Mouse (Mus musculus) T-helper 2 cell (primary cell): ENCODE results near the gene Nisch.

ENCODE experiments used
- in situ Hi-C: fragments of 300-600 bp; cut with MboI, MseI; formaldehyde crosslinking; loops from one replicate; pipeline ENCODE4 v1.15.1; 2025; ENCODE audit warnings: high pct_unique_total_duplicates

Nisch gene

GRCm38 (mm10) chr14:31194441-31194840, 22.3 kb downstream of the Nisch start:
- in situ Hi-C loops, result loop anchor here (5.0 kb wide), 1 partner anchor 92 kb away; no protein-coding TSS in a partner anchor

DNA sequence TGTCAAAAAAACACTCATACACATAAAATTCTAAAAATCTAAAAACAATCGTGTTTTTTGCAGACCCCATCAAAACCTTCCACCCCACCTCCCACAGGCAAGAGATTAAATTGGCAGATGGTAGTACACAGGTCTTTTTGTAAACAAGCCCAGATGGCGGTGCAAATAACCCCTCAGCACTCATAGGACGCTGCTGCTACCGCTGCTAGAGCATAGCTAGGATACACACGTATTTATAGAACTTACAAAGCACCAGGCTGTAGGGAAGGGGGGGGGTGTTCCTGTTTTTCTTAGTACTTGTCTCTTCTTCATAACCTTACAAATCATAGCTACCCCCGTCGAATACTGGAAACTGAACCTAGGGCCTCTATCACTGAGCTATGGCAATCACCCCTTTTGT, 23.0 kb downstream of the Nisch start:
- in situ Hi-C loops, result loop anchor here (5.0 kb wide), 1 partner anchor 91 kb away; no protein-coding TSS in a partner anchor

DNA sequence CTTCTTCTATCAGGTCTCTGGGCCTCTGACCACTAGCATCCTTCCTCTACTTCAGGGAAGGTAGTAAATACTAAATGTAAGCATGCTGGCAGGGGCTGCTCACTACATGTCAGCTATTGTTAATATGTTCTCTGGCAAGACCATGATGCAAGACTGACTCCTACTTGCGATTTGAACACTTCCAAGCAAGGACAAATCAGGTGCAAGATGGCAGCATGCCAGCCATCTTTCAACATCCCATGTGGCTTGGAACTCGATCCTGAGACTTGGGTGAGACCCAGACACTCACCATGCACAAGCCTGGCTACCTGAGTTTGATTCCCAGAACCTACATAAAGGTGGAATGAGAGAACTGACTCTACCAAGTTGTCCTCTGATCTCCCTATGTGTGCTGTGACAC, 24.8 kb downstream of the Nisch start:
- in situ Hi-C loops, result loop anchor here (5.0 kb wide), 1 partner anchor 90 kb away; no protein-coding TSS in a partner anchor

GRCm38 (mm10) chr14:31189348-31189747, 27.4 kb downstream of the Nisch start:
- in situ Hi-C loops, result no loop called here

- in situ Hi-C loops, result no loop called here
Observed at GRCm38 (mm10) chr14:31188771-31189181, 28.0 kb downstream of the Nisch start.

- in situ Hi-C loops, result no loop called here
Observed at GRCm38 (mm10) chr14:31186656-31187055, 30.1 kb downstream of the Nisch start.

- in situ Hi-C loops, result no loop called here
Observed at GRCm38 (mm10) chr14:31184195-31184594, 32.6 kb downstream of the Nisch start.

DNA sequence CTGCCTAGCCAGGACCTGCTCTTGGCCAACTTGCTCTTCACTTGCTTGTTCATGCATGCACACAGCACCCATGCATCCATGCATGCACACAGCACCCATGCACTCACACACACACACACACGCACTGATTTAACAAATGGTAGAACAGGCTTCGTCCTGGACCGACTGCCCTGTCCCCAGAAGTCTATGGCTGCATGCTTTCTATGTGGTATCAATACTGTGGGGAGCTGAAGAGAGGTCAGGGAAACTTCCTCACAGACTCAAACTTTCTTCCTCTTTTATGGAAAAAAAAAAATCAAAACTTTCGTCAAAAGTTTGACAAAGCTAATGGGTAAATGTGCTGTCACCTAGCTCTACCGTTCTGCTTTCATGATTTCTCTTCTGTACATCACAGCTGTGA, 33.2 kb downstream of the Nisch start:
- in situ Hi-C loops, result no loop called here

GRCm38 (mm10) chr14:31182786-31183290, 33.9 kb downstream of the Nisch start:
- in situ Hi-C loops, result no loop called here

DNA sequence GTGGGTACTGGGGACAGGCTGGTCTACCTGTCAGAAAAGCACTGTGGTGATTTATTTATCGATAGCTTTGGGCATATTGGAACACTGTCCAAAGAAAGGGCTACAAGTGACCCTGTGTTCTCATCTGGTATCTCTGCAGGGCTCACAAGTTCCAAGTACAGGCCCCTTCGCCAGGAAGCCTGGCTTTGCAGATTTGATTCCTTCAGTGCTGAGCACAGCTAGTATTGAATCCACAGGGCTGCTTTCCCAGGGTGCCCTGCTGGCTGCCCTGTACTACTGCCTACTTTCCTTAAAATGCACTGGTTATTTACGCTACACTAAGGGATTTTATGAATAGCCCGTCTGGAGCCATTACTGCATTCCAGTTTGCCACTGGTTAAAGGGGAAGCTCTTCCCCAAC, 35.2 kb downstream of the Nisch start:
- in situ Hi-C loops, result no loop called here

- in situ Hi-C loops, result loop anchor here (10.0 kb wide), 1 partner anchor 105 kb away; no protein-coding TSS in a partner anchor
Observed at GRCm38 (mm10) chr14:31179677-31180365, 36.9 kb downstream of the Nisch start.

- in situ Hi-C loops, result loop anchor here (10.0 kb wide), 1 partner anchor 103 kb away; no protein-coding TSS in a partner anchor
Observed at GRCm38 (mm10) chr14:31177715-31178114, 39.0 kb downstream of the Nisch start.

DNA sequence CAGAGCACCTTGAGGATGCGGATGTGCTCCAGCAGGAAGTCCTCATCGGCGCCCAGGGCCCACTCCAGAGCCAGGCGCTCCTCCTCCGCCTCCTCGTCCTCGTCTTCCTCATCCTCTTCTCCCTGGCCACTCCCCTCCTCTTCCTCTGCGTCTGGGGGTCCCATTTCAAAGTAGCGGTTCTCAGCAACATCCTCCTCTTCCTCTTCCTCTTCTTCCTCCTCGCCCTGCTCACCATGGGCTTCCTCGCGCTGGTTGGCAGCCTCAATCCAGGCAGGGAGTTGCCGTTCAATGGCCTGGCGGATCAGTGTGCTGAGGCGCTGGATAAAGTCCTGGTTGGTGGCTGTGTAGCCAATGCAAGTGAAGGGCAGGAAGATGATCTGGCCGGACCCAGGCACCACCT, 39.5 kb downstream of the Nisch start:
- in situ Hi-C loops, result loop anchor here (10.0 kb wide), 1 partner anchor 102 kb away; no protein-coding TSS in a partner anchor

- in situ Hi-C loops, result loop anchor here (10.0 kb wide), 1 partner anchor 99 kb away; no protein-coding TSS in a partner anchor
Observed at GRCm38 (mm10) chr14:31173537-31173936, 43.2 kb downstream of the Nisch start.

DNA sequence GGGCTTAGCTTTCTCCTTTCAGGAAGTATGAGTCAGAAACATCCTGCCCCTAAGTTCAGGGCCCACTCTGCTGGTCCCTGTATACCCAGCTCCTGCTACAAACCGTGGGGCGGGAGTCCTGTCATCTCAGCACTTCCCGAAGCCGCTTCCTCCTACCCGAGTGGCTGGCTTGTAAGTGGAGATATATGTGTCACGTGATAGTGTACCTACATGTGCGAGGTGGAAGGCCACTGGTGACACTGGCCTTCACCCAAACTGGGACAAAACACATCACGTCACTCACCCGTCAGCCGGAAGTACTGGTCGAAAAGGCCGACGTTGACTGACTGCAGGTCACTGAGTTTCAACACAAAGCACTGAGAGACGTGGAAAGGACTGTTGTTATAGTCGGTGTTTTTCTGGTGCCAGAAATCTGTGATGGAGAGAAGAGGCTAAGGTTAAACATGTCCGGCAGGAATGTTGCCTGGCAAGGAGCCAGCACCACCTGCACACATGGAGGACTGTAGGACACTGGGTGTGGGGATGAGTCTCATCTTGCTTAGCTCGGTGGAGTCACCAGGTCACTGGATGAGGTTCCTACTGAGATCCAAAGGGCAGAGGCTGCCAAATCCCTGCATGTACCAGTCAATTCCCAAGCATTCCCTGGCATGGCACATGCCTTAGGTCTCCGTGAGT, 43.8 kb downstream of the Nisch start:
- in situ Hi-C loops, result loop anchor here (10.0 kb wide), 1 partner anchor 98 kb away; no protein-coding TSS in a partner anchor

DNA sequence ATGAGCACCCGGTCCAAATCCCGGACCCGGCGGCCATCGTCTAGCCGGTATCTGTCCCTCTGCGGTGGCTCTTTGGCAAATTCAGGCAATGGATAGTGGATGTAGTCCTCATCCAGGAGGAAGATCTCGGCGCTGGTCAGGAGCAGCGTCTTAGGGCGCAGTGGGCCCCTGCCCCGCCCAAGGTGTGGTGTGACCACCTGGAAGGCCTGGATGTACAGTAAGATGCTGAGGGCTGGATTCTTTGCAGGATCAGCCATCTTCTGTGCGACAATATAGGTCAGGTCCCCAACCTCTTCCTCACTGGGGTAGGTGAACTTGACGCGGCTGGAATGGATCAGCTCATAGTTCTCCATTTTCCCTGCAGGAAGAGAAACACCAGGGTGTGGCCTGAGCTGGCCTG, 44.9 kb downstream of the Nisch start:
- in situ Hi-C loops, result loop anchor here (10.0 kb wide), 1 partner anchor 97 kb away; no protein-coding TSS in a partner anchor

DNA sequence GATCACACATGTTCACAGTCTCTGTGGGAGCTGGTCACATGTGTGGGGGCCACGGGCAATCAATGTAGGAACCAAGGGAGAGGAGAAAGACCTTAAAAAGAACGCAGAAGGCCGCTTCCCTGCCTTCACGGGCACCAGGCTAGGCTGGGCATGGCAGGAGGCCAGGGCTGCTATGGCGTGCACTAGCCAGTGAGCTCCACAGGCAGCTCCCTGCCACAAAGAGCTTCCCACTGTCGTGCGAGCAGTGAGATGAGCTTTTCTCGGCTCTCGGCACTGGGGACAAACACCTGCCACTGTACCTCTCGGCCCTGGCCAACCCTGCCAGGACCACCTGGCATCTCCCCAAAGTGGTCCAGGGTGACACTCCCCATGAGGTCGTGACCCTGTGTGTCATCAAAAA, 45.4 kb downstream of the Nisch start:
- in situ Hi-C loops, result loop anchor here (10.0 kb wide), 1 partner anchor 97 kb away; no protein-coding TSS in a partner anchor

GRCm38 (mm10) chr14:31170963-31171362, 45.8 kb downstream of the Nisch start:
- in situ Hi-C loops, result loop anchor here (10.0 kb wide), 1 partner anchor 96 kb away; no protein-coding TSS in a partner anchor

DNA sequence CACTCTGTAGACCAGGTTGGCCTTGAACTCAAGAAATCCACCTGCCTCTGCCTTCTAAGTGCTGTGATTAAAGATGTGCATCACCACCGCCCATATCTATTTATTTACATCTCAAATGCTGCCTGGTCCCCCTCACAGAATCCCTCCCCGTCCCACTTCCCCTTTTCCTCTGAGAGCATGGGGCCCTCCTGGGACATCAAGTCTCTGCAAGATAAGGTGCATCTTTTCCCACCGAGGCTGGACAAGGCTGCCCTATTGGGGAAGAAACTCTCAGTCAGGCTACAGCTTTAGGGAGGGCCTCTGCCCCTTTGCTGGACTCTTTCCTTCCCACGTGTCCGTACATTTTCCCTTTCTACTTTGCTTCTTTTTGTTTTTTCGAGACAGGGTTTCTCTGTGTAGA, 47.2 kb downstream of the Nisch start:
- in situ Hi-C loops, result no loop called here

- in situ Hi-C loops, result no loop called here
Observed at GRCm38 (mm10) chr14:31168425-31168824, 48.3 kb downstream of the Nisch start, which contains the start of gene Stab1. Gene Stab1, minus strand, starts transcription at chr14:31168641.

- in situ Hi-C loops, result no loop called here
Observed at GRCm38 (mm10) chr14:31166827-31167226, 49.9 kb downstream of the Nisch start.

GRCm38 (mm10) chr14:31165991-31166630, 50.6 kb downstream of the Nisch start:
- in situ Hi-C loops, result no loop called here
